Mouse (Mus musculus): Measurements from ENCODE around the gene Chrng. TPM values are rescaled to one million over a fixed set of nuclear protein-coding genes. Genes with fewer than 3 reads are reported as not detected.

Chrng gene
- total RNA-seq, 1 experiment = 0.13 TPM

GRCm38 (mm10) chr1:87243021-87243420 is 38.6 kb downstream of the Chrng start:
- Histone ChIP-seq H3K4me3 (ENCODE audit: insufficient read depth in 1 of 2, low read depth in 1 of 2, low read length in 2 of 2, poor library complexity in 1 of 2, severe bottlenecking in 1 of 2) (no peak overlapping the region), H3K27ac (ENCODE audit: insufficient read depth, low read depth, low read length, poor library complexity, severe bottlenecking) (no peak overlapping the region), H3K4me1 (ENCODE audit: control insufficient read depth in 2 of 2, insufficient read depth in 2 of 2, low read length in 2 of 2, poor library complexity in 1 of 2) (peaks cover 3 to 9% of the 10 kb centered on the region in 2 experiments; a peak in 3 of 4 replicates), H3K36me3 (ENCODE audit: control insufficient read depth, insufficient read depth, low read length, poor library complexity, severe bottlenecking) (peaks cover 11% of the 10 kb centered on the region), H3K9ac (ENCODE audit: insufficient read depth, low read depth, low read length, poor library complexity, severe bottlenecking) (no peak overlapping the region), H3K9me3 (ENCODE audit: control insufficient read depth, insufficient read depth, low read depth, low read length) (no peaks in the 10 kb centered on the region)
- in situ Hi-C loops (cut with MboI; ENCODE audit: low sequenced_read_pairs in 2 of 2, unreplicated experiment in 2 of 2) = no loop called here
- DNase-seq (ENCODE audit: low read depth, low spot score) = no peak
- TF ChIP-seq ZC3H11A (IDR thresholded peaks at IDR 0.05; ENCODE audit: borderline replicate concordance, low read depth, low read length) (no peak), MAFK (IDR thresholded peaks at IDR 0.05; ENCODE audit: insufficient read depth, low read depth, low read length) (no peak), ZNF384 (IDR thresholded peaks at IDR 0.05; ENCODE audit: low read depth, low read length) (no peak), CHD2 (IDR thresholded peaks at IDR 0.05; ENCODE audit: low read depth, low read length) (no peak), HCFC1 (IDR thresholded peaks at IDR 0.05; ENCODE audit: borderline replicate concordance, insufficient read depth, low read length) (no peak)

DNA sequence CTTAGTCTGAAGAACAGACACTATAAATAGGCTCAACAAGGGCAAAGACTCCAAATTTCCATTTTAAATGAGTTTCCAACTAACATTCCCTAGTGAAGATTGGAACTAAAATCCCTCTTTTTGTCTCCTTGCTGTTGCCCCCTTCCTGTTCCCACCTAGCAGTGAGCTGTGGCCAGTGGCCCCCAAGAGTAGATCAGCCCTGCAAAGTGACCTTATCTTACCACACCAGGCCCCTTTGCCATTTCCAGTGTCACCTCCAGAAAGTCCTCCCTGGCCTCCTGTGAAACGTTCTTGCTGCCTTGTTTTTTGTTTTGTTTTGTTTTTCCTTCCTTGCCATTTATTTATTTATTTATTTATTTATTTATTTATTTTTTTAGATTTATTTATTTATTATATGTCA is 41.0 kb downstream of the Chrng start:
- H3K4me1 ChIP-seq (ENCODE audit: control insufficient read depth in 2 of 2, insufficient read depth in 2 of 2, low read length in 2 of 2, poor library complexity in 1 of 2) = peaks cover 0 to 5% of the 10 kb centered on the region in 2 experiments; a peak in 1 of 4 replicates
- H3K36me3 ChIP-seq (ENCODE audit: control insufficient read depth, insufficient read depth, low read length, poor library complexity, severe bottlenecking) = no peaks in the 10 kb centered on the region
- H3K27ac ChIP-seq (ENCODE audit: insufficient read depth, low read depth, low read length, poor library complexity, severe bottlenecking) = no peak overlapping the region
- DNase-seq (ENCODE audit: low read depth, low spot score) = no peak
- TF ChIP-seq ZNF384 (IDR thresholded peaks at IDR 0.05; ENCODE audit: low read depth, low read length) (0 out of 2 replicates have a peak, but pooled peaks have one; percentile 23), MAFK (IDR thresholded peaks at IDR 0.05; ENCODE audit: insufficient read depth, low read depth, low read length) (no peak)
- no peak overlapping the region for H3K4me3 ChIP-seq (ENCODE audit: insufficient read depth in 1 of 2, low read depth in 1 of 2, low read length in 2 of 2, poor library complexity in 1 of 2, severe bottlenecking in 1 of 2)
- no peaks in the 10 kb centered on the region for H3K9me3 ChIP-seq (ENCODE audit: control insufficient read depth, insufficient read depth, low read depth, low read length)
- in situ Hi-C loops (cut with MboI; ENCODE audit: low sequenced_read_pairs in 2 of 2, unreplicated experiment in 2 of 2) = no loop called here
- H3K9ac ChIP-seq (ENCODE audit: insufficient read depth, low read depth, low read length, poor library complexity, severe bottlenecking) = no peak overlapping the region

GRCm38 (mm10) chr1:87245929-87246815 is 41.7 kb downstream of the Chrng start:
- in situ Hi-C loops (cut with MboI; ENCODE audit: low sequenced_read_pairs in 2 of 2, unreplicated experiment in 2 of 2) = no loop called here
- peaks cover 0 to 5% of the 10 kb centered on the region in 2 experiments; a peak in 1 of 4 replicates for H3K4me1 ChIP-seq (ENCODE audit: control insufficient read depth in 2 of 2, insufficient read depth in 2 of 2, low read length in 2 of 2, poor library complexity in 1 of 2)
- peak overlapping the region; percentile 51; the same call in 1 of the 2 replicates for H3K9ac ChIP-seq (ENCODE audit: insufficient read depth, low read depth, low read length, poor library complexity, severe bottlenecking)
- H3K36me3 ChIP-seq (ENCODE audit: control insufficient read depth, insufficient read depth, low read length, poor library complexity, severe bottlenecking) = no peaks in the 10 kb centered on the region
- DNase-seq (ENCODE audit: low read depth, low spot score) = peak; percentile 70
- TF ChIP-seq CHD2 (IDR thresholded peaks at IDR 0.05; ENCODE audit: low read depth, low read length) (no peak), ZC3H11A (IDR thresholded peaks at IDR 0.05; ENCODE audit: borderline replicate concordance, low read depth, low read length) (peak; percentile 77; the same call in 1 of the 2 replicates), HCFC1 (IDR thresholded peaks at IDR 0.05; ENCODE audit: borderline replicate concordance, insufficient read depth, low read length) (no peak), ZNF384 (IDR thresholded peaks at IDR 0.05; ENCODE audit: low read depth, low read length) (no peak), MAFK (IDR thresholded peaks at IDR 0.05; ENCODE audit: insufficient read depth, low read depth, low read length) (no peak)
- peak overlapping the region; percentile 30 to 35; a peak in 3 of 4 replicates for H3K4me3 ChIP-seq (ENCODE audit: insufficient read depth in 1 of 2, low read depth in 1 of 2, low read length in 2 of 2, poor library complexity in 1 of 2, severe bottlenecking in 1 of 2)
- H3K9me3 ChIP-seq (ENCODE audit: control insufficient read depth, insufficient read depth, low read depth, low read length) = no peaks in the 10 kb centered on the region
- no peak overlapping the region for H3K27ac ChIP-seq (ENCODE audit: insufficient read depth, low read depth, low read length, poor library complexity, severe bottlenecking)

- Histone ChIP-seq H3K4me1 (ENCODE audit: control insufficient read depth in 2 of 2, insufficient read depth in 2 of 2, low read length in 2 of 2, poor library complexity in 1 of 2) (peaks cover 0 to 14% of the 10 kb centered on the region in 2 experiments; a peak in 2 of 4 replicates), H3K9me3 (ENCODE audit: control insufficient read depth, insufficient read depth, low read depth, low read length) (no peaks in the 10 kb centered on the region), H3K36me3 (ENCODE audit: control insufficient read depth, insufficient read depth, low read length, poor library complexity, severe bottlenecking) (no peaks in the 10 kb centered on the region), H3K9ac (ENCODE audit: insufficient read depth, low read depth, low read length, poor library complexity, severe bottlenecking) (no peak overlapping the region), H3K4me3 (ENCODE audit: insufficient read depth in 1 of 2, low read depth in 1 of 2, low read length in 2 of 2, poor library complexity in 1 of 2, severe bottlenecking in 1 of 2) (no peak overlapping the region), H3K27ac (ENCODE audit: insufficient read depth, low read depth, low read length, poor library complexity, severe bottlenecking) (no peak overlapping the region)
- TF ChIP-seq CHD2 (IDR thresholded peaks at IDR 0.05; ENCODE audit: low read depth, low read length) = no peak
- TF ChIP-seq ZNF384 (IDR thresholded peaks at IDR 0.05; ENCODE audit: low read depth, low read length) = no peak
- TF ChIP-seq MAFK (IDR thresholded peaks at IDR 0.05; ENCODE audit: insufficient read depth, low read depth, low read length) = no peak
- TF ChIP-seq HCFC1 (IDR thresholded peaks at IDR 0.05; ENCODE audit: borderline replicate concordance, insufficient read depth, low read length) = no peak
- no peak for TF ChIP-seq ZC3H11A (IDR thresholded peaks at IDR 0.05; ENCODE audit: borderline replicate concordance, low read depth, low read length)
- in situ Hi-C loops (cut with MboI; ENCODE audit: low sequenced_read_pairs in 2 of 2, unreplicated experiment in 2 of 2) = no loop called here
- DNase-seq (ENCODE audit: low read depth, low spot score) = no peak
Observed at GRCm38 (mm10) chr1:87252040-87252609, 47.7 kb downstream of the Chrng start.

Measured in ES-E14 (cell line).